Mouse (Mus musculus): ENCODE results near the gene Zfp646.

The Zfp646 gene

GRCm38 (mm10) chr7:127919290-127919689 is 43.3 kb downstream of the Zfp646 start:
- DNase-seq (ENCODE audit: low read depth): no peak

- no peak for DNase-seq (ENCODE audit: low read depth)
These were observed 45.5 kb downstream of the Zfp646 start for GRCm38 (mm10) chr7:127921516-127921915.

DNA sequence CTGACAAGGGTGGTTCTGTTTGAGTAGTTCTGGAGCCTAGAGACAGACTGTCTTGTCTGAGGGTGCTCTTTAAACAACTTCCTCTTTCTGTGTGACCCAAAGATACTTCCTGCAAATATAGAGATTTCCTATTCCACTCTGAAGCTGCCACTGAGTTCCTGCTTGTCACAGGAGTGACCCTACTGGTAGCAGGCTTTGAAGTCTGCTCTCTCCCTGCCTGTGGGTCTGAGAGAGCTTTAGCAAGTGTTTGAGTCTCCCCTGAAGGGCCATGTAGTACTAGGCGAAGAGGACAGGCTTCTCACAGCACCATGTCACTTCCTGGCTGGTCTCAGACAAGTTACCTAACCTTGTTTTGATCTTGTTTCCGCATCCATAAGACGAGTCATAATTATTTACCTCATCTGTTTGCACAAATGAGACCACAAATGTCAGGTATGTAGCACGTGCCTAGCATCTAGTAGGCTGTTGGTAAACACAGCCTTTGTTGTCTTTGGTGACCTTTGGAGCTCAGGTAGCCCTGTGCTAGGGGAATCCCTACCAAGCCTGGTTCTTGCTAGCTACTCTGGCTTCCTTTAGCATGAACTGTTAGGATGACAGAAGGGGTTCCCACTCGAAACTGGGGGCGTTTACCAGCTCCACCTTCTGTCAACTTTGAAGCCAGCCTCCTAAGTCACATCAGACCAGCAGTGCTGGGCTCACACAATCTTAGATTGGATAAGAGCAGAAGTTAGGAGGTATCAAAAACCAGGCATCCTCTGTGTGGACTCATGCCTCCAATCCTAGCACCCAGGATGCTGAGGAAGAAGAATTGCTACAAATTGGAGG is 46.6 kb downstream of the Zfp646 start:
- DNase-seq (ENCODE audit: low read depth): no peak

GRCm38 (mm10) chr7:127923714-127924113 is 47.7 kb downstream of the Zfp646 start:
- no peak for DNase-seq (ENCODE audit: low read depth)

DNA sequence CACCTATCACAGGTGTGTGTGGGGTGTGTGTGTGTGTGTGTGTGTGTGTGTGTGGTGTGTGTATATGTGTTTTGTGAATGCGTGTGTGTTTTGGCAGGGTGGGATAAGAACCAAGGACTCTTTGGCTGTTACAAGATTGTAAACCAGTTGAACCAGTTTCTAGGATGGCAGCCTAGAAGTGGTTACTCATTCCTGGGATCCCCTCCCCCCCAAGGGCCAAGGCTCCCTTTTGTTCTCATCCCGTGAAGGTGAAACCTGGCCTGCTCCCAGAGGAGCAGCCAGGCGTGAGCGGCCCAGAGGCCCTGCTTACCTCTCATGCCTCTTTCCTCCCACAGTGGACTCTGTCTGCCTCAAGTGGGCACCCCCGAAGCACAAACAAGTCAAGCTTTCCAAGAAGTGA is 49.2 kb downstream of the Zfp646 start:
- no peak for DNase-seq (ENCODE audit: low read depth)

DNA sequence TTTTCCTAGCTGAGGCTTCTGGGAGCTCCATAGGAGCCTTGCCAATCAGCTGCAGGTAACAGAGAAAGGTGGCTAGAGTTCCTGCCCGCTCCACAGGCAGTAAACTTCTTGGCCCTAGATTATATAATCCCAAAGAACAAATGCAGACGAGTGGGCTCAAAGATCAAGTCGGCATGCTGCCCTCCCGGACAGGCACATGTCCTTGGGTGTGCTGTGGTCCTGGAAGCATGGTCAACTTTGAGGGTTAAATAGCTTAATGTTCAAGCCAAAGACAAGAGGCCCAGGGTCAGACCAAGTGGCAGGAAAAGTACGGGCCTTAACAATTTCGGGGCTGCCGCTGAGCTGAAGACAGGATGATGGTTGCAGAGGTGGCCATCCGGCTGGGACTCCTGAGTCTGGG is 50.0 kb downstream of the Zfp646 start:
- DNase-seq (ENCODE audit: low read depth): no peak

- no peak for DNase-seq (ENCODE audit: low read depth)
These were observed 50.8 kb downstream of the Zfp646 start for GRCm38 (mm10) chr7:127926846-127927245.

- no peak for DNase-seq (ENCODE audit: low read depth)
These were observed 51.7 kb downstream of the Zfp646 start for GRCm38 (mm10) chr7:127927726-127928125.

GRCm38 (mm10) chr7:127928596-127928995 is 52.6 kb downstream of the Zfp646 start:
- no peak for DNase-seq (ENCODE audit: low read depth)

- no peak for DNase-seq (ENCODE audit: low read depth)
These were observed 53.9 kb downstream of the Zfp646 start, which contains the start of gene Prss8 for GRCm38 (mm10) chr7:127929923-127930322. Gene Prss8, minus strand, starts transcription at chr7:127930104.

DNA sequence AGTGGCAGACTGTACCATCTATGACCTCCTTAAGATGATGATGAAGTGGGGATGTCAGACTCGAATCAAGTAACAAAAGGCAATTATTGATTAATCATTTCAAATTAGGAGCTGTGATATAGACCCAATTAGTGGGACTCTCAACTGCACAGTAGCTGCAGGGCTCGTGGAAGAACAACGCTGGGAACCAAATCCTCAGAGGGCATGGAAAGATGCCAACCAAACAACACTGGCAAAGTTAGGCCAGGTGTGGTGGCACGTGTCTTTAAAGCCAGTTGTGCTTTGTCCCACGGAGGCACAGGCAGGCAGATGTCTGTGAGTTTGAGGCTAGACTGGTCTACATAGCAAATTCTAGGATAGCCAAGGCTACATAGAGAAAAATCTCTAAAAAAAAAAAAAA is 54.6 kb downstream of the Zfp646 start:
- DNase-seq (ENCODE audit: low read depth): no peak

GRCm38 (mm10) chr7:127931351-127932135 is 55.5 kb downstream of the Zfp646 start:
- DNase-seq (ENCODE audit: low read depth): no peak

DNA sequence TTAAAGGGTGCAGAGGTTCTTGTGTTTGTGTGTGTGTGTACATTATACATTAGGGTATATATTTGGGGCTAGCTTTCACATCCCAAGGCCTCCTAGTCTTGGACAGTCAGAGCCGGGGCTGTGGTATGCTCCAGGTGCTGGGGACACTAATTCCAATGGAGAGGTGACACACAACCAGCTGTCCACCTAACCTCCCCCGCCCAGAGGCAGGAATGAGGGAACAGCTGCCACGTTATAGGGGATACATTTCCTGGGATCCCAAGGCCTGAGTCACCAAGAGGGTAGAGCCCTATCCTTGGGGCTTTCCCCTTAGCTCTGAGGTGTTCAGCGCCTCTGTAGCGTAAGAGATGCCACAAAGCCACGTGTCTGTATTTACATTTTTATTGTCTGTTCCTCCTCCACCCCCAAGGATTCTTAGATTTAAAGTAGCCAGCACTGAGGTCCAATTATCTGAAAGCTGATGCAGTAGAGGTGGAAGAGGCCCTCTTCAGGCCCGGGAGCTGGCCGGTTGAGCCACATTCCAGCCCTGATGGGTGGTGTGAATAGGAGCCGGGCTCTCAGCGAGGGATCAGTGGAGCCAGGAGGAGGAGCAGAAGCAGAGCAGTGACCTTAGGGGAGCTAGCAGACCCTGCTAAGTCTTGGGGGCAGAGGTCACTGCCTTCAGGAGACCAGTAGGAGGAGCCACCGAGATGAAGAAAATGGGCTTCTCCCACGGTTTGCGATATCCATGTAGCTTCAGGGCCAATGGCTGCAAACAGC is 56.4 kb downstream of the Zfp646 start:
- no peak for DNase-seq (ENCODE audit: low read depth)

DNA sequence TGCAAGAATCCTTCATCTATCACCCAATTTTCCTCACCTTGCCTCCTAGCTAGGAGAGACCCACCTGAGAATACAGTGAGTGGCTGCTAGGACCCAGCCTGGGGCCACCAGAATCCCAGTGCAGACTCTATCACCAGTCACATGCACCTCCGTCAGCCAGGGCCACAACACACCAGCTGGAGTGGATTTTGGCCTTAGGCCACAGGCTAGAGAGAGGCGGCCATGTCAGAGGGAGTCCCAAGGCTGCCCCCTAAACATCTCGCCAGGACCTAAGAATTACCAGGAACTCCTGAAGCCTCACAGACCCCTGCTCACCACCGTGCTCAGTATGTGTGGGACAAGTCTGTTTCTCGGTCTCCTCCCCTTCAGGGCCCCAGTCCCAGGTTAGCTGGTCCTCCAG is 58.1 kb downstream of the Zfp646 start:
- no peak for DNase-seq (ENCODE audit: low read depth)

GRCm38 (mm10) chr7:127935028-127935722 is 59.2 kb downstream of the Zfp646 start:
- peak; percentile 95 for DNase-seq (ENCODE audit: low read depth)
